Mouse (Mus musculus): ENCODE results near the gene Pde2a. TPM values are rescaled to one million over a fixed set of nuclear protein-coding genes. Genes with fewer than 3 reads are reported as not detected.
A peak's percentile ranks its signal among the peaks of the same experiment; 100 is the strongest.

The Pde2a gene
- total and polyA plus RNA-seq, 3 experiments = 0.11 to 0.62 TPM; not detected in 1

- TF ChIP-seq USF2 (IDR thresholded peaks at IDR 0.05; ENCODE audit: borderline replicate concordance in 1 of 2, insufficient read depth in 1 of 2, low read depth in 1 of 2, low read length in 2 of 2) (no peak), ETS1 (IDR thresholded peaks at IDR 0.05; ENCODE audit: low read depth, low read length) (peak; percentile 86), KAT2A (conservative IDR thresholded peaks at IDR 0.05; ENCODE audit: low read depth, low read length) (peak; percentile 52; the same call in 1 of the 2 replicates), MAX (IDR thresholded peaks at IDR 0.05; ENCODE audit: low read length) (peak; percentile 47; the same call in 1 of the 2 replicates), POLR2AphosphoS5 (IDR thresholded peaks at IDR 0.05; ENCODE audit: borderline replicate concordance, low read depth, low read length) (no peak), RAD21 (IDR thresholded peaks at IDR 0.05; ENCODE audit: low read depth, low read length) (no peak), CHD2 (IDR thresholded peaks at IDR 0.05; ENCODE audit: low read length) (peak; percentile 91), ZC3H11A (IDR thresholded peaks at IDR 0.05; ENCODE audit: low read depth, low read length) (no peak), BHLHE40 (IDR thresholded peaks at IDR 0.05; ENCODE audit: borderline replicate concordance, low read depth, low read length) (peak; percentile 39; the same call in 1 of the 2 replicates), ZKSCAN1 (IDR thresholded peaks at IDR 0.05; ENCODE audit: low read depth, low read length) (no peak), TBP (IDR thresholded peaks at IDR 0.05; ENCODE audit: low read depth, low read length) (0 out of 2 replicates have a peak, but pooled peaks have one; percentile 7), CTCF (IDR thresholded peaks at IDR 0.05 in 2 of 3, conservative IDR thresholded peaks at IDR 0.05 in 1 of 3; ENCODE audit: control insufficient read depth in 1 of 3, insufficient read depth in 1 of 3, low read depth in 2 of 3, low read length in 3 of 3, poor library complexity in 1 of 3, severe bottlenecking in 1 of 3) (no peak)
Observed at GRCm38 (mm10) chr7:101377741-101378262, 43.7 kb upstream of the Pde2a start (continued).

- H3K27ac ChIP-seq (ENCODE audit: control insufficient read depth, low read depth, low read length) = peak overlapping the region; percentile 50
- no peaks in the 10 kb centered on the region for H3K9me3 ChIP-seq (replicated peaks; ENCODE audit: insufficient read depth, low read length)
- TF ChIP-seq SIN3A (IDR thresholded peaks at IDR 0.05; ENCODE audit: low read length) (no peak), TBP (IDR thresholded peaks at IDR 0.05; ENCODE audit: low read depth, low read length) (no peak), ZKSCAN1 (IDR thresholded peaks at IDR 0.05; ENCODE audit: low read depth, low read length) (no peak), ZC3H11A (IDR thresholded peaks at IDR 0.05; ENCODE audit: low read depth, low read length) (no peak), ETS1 (IDR thresholded peaks at IDR 0.05; ENCODE audit: low read depth, low read length) (no peak), BHLHE40 (IDR thresholded peaks at IDR 0.05; ENCODE audit: borderline replicate concordance, low read depth, low read length) (no peak), ZNF384 (IDR thresholded peaks at IDR 0.05; ENCODE audit: low read depth, low read length) (no peak), KAT2A (conservative IDR thresholded peaks at IDR 0.05; ENCODE audit: low read depth, low read length) (no peak), TCF12 (IDR thresholded peaks at IDR 0.05; ENCODE audit: low read depth, low read length) (no peak), CHD1 (IDR thresholded peaks at IDR 0.05; ENCODE audit: low read depth, low read length) (no peak), E2F4 (IDR thresholded peaks at IDR 0.05; ENCODE audit: borderline replicate concordance, low read depth, low read length) (no peak), MYC (IDR thresholded peaks at IDR 0.05; ENCODE audit: low read depth, low read length) (no peak), CTCF (IDR thresholded peaks at IDR 0.05 in 2 of 3, conservative IDR thresholded peaks at IDR 0.05 in 1 of 3; ENCODE audit: control insufficient read depth in 1 of 3, insufficient read depth in 1 of 3, low read depth in 2 of 3, low read length in 3 of 3, poor library complexity in 1 of 3, severe bottlenecking in 1 of 3) (no peak), GATA1 (IDR thresholded peaks at IDR 0.05; ENCODE audit: low read depth, low read length) (no peak), POLR2AphosphoS5 (IDR thresholded peaks at IDR 0.05; ENCODE audit: borderline replicate concordance, low read depth, low read length) (no peak), NELFE (IDR thresholded peaks at IDR 0.05; ENCODE audit: low read depth, low read length) (no peak), POLR2AphosphoS2 (IDR thresholded peaks at IDR 0.05; ENCODE audit: low read length) (no peak), MYB (IDR thresholded peaks at IDR 0.05; ENCODE audit: low read depth, low read length) (no peak), MAFK (IDR thresholded peaks at IDR 0.05; ENCODE audit: borderline replicate concordance, low read depth, low read length) (no peak), CHD2 (IDR thresholded peaks at IDR 0.05; ENCODE audit: low read length) (no peak)
- H3K79me2 ChIP-seq (ENCODE audit: control insufficient read depth, insufficient read depth, low read length, poor library complexity) = no peaks in the 10 kb centered on the region
- H3K4me3 ChIP-seq (ENCODE audit: control insufficient read depth in 1 of 2, insufficient read depth in 1 of 2, low read depth in 2 of 2, low read length in 2 of 2) = peak overlapping the region; percentile 56 to 62
- H3K36me3 ChIP-seq (ENCODE audit: control insufficient read depth in 1 of 2, insufficient read depth in 2 of 2, low read length in 2 of 2) = peaks cover 0 to 6% of the 10 kb centered on the region in 2 experiments; a peak in 2 of 4 replicates
- no peaks in the 10 kb centered on the region for H3K27me3 ChIP-seq (ENCODE audit: control insufficient read depth in 1 of 2, insufficient read depth in 2 of 2, low read length in 2 of 2)
- peaks cover 2 to 4% of the 10 kb centered on the region in 2 experiments; a peak in 3 of 4 replicates for H3K4me1 ChIP-seq (ENCODE audit: control insufficient read depth in 1 of 2, insufficient read depth in 2 of 2, low read length in 2 of 2)
- DNase-seq (ENCODE audit: low read depth, low spot score) = no peak
- peak overlapping the region; percentile 75 for H3K9ac ChIP-seq (ENCODE audit: control insufficient read depth, low read depth, low read length, poor library complexity, severe bottlenecking)
Observed at GRCm38 (mm10) chr7:101378285-101378684, 43.2 kb upstream of the Pde2a start.

All from MEL (cell line).